Mouse (Mus musculus): ENCODE results near the gene Npcd.

Gene Npcd

GRCm38 (mm10) chr15:79803533-79804351 is 30.3 kb downstream of the Npcd start:
- no peak for DNase-seq (ENCODE audit: low spot score in 2 of 2)

GRCm38 (mm10) chr15:79802304-79802703 is 31.7 kb downstream of the Npcd start:
- DNase-seq (ENCODE audit: low spot score in 2 of 2) = no peak

GRCm38 (mm10) chr15:79801646-79802045 is 32.4 kb downstream of the Npcd start:
- DNase-seq (ENCODE audit: low spot score in 2 of 2) = no peak

GRCm38 (mm10) chr15:79800701-79801100 is 33.3 kb downstream of the Npcd start:
- no peak for DNase-seq (ENCODE audit: low spot score in 2 of 2)

GRCm38 (mm10) chr15:79798591-79798990 is 35.4 kb downstream of the Npcd start:
- no peak for DNase-seq (ENCODE audit: low spot score in 2 of 2)

DNA sequence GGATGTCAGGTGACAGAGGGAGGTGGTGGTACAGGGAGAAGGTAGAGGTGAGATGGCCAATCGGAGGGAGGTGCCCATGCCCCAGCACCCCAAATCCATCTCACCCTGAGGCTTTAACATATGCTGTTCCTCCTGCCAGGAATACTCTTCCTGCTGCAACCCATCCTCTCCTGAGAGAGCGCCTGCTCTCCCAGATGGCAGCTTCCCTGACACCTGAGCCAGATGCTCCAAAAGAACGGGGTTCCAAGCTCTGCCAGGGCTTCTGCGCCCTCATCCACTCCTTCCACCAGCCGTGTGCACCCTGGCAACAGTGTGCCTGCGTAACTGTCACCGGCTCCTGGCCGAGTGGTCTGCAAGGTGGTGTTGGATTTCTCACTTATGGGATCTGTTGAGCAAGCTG is 36.4 kb downstream of the Npcd start:
- no peak for DNase-seq (ENCODE audit: low spot score in 2 of 2)

GRCm38 (mm10) chr15:79797096-79797495 is 36.9 kb downstream of the Npcd start:
- no peak for DNase-seq (ENCODE audit: low spot score in 2 of 2)

DNA sequence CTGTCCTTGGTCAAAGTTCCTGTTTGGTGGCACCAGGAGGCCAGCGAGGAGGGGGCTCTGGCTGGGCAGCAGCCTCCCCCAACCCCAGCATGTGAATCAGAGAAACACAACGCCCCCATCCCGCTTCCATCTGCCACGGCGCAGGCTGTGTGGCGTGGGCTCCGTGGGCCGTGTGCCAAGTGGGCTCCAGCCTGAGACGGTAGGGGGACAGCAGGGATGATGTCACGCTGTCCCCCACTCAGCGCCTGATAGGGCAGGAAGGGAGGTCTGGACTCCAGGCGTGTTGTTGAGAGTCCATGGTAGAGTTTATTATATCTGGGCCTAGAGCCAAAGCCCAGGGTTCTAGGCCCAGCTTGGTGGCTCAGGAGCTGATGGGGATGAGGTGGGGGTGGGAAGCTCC is 37.8 kb downstream of the Npcd start:
- DNase-seq (ENCODE audit: low spot score in 2 of 2) = no peak

GRCm38 (mm10) chr15:79794173-79794572 is 39.9 kb downstream of the Npcd start:
- no peak for DNase-seq (ENCODE audit: low spot score in 2 of 2)

DNA sequence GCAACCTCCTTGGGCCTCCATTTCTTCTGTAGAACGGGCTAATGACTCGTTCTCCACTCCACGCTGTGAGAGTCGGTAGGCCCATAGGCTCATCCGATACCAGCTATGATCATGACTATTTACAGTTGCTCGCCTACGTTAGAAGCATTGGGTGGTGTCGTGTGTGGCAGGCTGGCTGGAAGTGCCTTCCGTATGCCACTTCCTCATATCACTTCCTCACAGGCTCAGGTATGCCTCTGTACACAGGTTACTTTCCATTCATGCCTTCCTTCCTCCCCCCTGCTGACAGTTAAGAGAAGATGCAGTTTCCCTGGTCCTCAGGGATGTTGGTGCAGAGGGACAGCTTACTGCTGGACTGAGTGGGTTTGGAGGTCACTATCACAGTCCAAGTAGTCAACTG is 41.0 kb downstream of the Npcd start:
- DNase-seq (ENCODE audit: low spot score in 2 of 2) = no peak

DNA sequence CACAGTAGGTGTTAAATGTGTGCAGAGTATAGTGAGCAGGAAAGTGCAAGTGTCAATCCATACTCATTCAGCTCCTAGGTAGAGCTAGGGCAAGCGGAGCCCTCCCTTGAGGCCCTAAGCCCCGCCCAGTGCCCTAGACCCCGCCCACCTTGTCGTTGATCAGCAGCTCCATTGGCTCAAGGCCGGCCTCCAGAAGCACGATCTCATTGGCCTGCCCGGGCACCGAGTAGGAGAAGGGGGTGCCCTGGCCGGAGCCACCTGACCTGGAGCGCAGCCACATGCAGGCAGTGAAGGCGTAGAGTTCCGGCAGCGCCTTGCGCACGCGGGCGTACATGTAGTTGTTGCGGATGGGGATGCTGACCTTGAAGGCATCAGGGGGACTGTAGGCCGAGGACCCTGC is 41.6 kb downstream of the Npcd start:
- no peak for DNase-seq (ENCODE audit: low spot score in 2 of 2)

DNA sequence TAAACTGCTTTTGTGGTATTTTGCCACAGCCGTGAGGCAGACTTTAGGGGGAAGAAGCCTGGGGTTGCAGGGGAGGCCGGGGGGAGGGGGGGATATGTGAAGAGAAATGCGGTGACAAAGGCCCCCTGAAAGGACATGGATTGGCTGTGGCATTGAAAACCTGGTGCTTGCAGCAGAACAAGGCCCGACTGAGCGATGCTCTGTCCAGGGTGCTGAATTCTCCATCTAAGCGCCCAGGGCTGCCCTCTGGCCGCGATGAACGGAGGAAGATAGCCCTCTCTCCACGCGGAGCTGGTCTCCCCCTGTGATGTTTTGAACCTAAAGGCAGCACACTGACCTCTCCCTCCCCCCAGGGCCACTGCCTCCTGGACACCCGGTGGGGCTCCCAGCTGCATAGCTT is 42.5 kb downstream of the Npcd start:
- peak in 1 of 2 experiments; percentile 38 for DNase-seq (ENCODE audit: low spot score in 2 of 2)

DNA sequence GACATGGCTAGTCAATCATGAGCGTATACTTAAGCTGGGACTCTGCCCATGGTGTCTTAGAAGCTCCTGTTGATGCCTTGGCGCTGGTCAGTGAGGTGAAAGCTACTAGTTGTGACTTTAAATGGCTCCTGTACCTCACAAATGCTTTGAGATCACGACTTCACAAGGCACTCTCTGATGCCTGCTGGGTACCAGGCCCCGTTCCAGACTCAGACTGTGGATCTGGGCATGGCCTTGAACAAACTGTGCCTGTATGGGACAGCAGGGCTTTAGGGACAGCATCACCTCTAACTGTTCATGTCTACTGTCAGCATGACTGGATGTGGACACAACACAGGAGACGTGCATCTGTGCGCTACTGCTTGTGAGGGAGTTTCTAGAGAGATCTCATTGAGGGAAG is 43.1 kb downstream of the Npcd start:
- no peak for DNase-seq (ENCODE audit: low spot score in 2 of 2)

DNA sequence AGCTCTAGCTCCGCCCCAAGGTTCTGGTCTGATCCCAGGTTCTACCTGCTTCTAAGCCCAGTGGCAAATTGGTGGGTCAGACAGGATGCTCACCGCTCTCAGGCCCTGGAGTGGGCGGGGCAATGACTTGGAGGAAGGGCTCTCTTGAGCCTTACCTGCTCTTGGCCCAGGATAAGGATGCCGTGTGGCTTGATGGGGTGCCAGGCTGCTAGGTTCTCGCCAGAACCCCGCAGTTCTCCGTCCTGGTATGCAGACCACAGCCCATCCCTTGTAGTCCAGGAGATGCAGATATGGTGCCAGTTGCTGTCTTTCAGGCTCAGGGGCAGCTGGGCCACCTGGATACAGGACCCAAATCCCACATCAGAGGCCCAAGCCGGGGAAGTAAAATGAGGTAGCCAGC is 43.9 kb downstream of the Npcd start:
- DNase-seq (ENCODE audit: low spot score in 2 of 2) = no peak

DNA sequence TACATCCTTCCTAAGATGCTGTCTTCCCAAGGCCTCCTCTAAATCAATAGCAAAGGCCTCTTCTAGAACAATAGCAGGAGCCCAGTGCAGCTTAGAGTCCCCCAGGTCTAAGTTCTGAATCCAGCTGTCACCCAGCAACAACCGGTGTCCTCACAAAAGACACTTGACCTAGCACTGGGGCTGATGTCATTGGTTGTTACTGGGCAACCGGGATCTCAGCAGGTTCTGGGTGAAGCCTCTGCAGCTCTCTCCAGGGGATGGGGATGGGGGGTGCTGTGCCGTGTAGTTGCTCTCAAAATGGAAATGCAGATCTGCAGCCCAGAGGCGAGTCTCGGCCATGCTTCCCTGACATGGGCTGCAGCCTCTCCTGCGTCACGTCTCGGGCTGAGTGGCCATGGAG is 46.2 kb downstream of the Npcd start:
- DNase-seq (ENCODE audit: low spot score in 2 of 2) = no peak

DNA sequence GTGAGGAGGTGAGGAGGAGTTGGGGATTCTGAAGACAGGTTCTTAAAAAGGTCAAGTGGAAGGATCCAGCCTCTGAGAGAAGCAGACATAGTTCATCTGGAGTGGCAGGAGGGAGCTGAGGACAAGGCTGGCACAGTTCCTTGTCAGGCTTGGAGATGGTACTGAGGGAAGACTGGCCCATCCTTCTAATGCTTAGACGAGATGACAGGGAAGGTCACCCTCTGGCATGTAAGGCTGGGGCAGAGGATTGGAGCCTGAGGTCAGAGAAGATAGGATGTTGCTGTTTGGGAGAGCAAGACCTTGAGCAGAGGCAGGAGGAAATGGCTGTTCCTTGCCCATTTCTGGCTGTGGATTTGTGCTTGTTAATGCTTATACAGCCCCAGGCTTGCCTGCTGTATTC is 49.0 kb downstream of the Npcd start:
- no peak for DNase-seq (ENCODE audit: low spot score in 2 of 2)

DNA sequence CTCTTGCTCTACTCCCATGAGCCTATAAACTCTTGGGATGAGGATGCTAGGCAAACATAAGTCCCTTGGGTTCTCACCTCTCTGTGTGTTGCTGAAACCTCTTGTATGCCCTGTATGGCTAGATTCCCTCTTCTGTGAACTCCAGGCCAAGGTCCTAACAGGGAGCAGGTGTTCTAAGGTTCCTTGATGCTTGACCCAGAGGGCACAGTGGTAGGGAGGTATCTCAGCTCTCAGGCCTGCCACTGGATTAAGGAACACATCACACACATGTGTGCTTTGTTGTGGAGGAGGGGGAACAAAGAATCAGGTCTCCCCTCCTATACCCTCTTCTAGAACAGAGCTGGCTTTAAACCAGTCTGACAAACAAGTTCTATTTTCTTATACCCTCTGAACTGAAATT is 56.3 kb downstream of the Npcd start, which contains the start of gene Dnal4:
Gene Dnal4 (minus strand): TSS at position 101 of the 400 bp plus-strand sequence.
- no peak for DNase-seq (ENCODE audit: low spot score in 2 of 2)

DNA sequence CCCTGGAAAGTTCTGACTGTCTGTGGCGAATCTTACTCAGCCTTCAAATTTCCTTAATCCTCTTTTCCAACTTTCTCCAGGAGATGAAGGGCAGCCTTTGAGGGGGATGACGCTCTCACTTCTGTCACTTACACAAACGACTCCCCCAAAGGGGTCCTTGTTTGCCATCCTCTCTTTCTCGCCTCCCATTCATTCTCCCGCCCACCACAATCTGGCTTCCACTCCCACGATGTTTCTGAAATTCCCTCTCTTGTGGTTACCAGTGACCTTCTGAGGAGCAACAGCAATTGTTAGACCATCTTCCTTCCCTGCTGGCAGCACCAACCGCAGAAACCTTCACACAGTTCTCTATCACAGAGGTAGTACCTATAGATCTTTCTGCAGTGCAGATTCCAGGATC is 58.4 kb downstream of the Npcd start:
- no peak for DNase-seq (ENCODE audit: low spot score in 2 of 2)

DNA sequence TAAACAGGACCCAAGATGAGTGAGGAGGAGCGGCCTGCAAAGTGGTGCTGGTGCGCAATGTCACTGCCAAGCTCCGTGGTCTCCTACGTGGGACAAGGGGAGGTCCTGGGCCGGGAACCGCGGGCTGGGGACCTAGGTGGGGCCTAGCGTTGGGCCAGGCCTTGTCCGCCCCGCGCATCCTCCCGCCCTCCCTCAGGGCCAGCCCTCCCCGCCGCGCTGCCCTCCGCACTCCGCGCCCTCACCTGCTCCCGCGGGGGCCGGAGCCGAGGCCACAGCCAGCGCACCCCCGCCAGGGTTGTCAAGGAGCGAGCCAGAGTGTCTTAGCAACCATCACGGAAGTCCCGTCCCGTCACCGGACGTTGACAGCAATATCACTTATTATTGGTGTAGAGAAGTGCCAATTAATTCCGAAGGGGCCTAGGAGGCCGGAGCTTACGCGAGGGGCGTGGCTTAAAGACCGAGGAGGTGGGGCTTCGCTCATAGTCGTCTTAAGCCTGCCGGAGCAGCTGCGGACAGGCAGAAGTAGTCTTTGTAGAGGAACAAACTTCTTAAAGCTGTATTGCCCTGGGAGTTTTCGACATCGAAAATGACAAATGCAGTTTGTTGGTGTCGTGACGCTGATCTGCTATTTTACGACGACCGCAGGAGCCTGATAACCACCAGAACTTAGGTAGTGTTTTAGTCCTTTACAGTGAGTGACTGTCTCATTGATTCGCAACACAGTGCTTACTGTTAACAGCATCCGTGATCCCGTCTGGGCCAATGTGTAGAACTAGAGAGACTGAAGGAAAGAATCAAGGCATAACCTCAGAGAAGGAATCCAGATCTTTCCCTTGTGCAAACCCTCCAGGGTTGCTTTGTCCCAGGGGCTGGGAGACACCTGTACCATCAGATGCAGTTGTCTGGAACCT is 59.7 kb downstream of the Npcd start:
- peak; percentile 94 to 97 for DNase-seq (ENCODE audit: low spot score in 2 of 2)

DNA sequence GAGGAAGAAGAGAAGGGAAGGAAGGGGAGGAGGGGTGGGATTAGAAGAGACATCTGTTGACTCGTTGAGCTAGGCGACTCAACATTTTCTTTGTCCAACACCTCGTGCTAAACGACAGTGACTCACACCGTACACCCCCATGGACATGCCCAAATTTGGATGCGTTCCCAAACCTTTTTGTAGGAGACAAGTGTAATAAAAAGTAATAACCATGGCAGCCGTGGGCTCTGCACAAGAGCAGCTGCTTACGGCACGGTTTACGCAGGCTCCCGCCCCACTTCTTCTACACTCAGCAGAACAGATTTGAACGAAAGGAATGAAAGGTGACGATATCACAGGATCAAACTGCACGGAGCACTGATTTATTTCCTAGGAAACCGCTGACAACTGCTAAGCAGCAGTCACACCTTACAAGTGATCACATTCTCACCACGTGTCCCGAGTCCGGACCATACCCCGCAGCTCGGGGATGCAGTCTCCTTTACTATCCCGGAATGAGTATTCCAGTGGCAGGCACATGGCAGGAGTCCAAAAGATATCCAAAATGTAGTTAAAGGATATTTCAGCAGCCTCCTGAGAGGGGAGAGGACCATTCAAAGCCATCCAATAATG is 63.3 kb downstream of the Npcd start:
- DNase-seq (ENCODE audit: low spot score in 2 of 2) = no peak

- DNase-seq (ENCODE audit: low spot score in 2 of 2) = no peak
Measured at GRCm38 (mm10) chr15:79768302-79768701, 65.7 kb downstream of the Npcd start.

DNA sequence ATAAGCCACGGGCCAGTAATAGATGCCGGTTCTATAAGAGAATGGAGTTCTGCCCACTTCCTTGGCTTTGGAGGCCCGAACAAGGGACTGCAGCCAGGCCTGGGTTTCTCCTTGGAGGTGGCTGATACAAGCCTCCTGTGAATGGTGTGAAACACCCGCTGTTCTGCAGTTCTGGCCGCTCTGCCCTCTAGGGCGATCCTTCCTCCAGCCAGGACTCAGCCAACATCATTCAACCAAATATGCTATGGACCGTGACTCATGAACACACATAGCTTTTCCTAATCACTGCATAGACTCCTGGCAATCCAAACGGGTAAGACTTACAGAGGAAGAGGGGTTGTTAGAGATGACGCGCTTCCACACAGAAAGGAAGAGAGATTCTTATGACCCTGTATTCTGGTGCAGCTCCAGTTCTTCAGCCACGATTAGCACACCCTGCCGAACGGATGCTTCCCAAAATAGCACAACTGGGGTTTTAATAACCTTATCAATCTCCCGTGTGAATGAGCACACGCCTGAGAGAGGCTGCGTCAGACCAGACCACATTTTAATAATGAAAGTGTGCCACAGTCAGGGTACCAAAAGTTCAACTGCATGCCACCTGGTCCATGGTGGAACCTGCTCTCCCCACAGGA is 66.6 kb downstream of the Npcd start:
- no peak for DNase-seq (ENCODE audit: low spot score in 2 of 2)
